Mouse (Mus musculus): ENCODE measurements around the gene Scarf1. TPM values are rescaled to one million over a fixed set of nuclear protein-coding genes. Genes with fewer than 3 reads are reported as not detected.

Gene Scarf1
- polyA plus RNA-seq, 1 experiment from 2014 or later = 2.7 TPM

DNA sequence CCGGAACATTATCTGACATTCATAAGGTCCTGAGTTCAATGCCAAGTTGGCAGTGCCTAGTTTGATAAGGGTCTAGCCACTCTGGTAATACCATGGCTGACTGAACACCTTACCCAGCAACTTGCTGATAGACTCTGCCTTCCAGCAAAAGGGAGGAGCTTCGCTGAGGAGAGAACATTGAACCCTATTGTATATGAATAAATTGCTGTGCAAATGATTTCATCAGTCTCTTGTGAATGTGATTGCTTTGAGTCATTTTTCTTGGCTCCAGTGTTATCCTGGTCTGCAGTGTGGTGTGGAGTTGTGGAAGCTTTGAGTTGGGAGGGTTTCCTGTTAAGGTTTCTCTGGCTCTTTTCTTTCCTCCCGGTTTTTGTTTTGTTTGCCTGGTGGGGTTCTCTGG lies 42.7 kb upstream of the Scarf1 start:
- no peak overlapping the region for H3K4me2 ChIP-seq (ENCODE audit: low read length)
- DNase-seq (ENCODE audit: low spot score) (no peak), ATAC-seq (no peak)
- H3K36me3 ChIP-seq (ENCODE audit: control insufficient read depth, insufficient read depth, low read length) = peaks cover 3% of the 10 kb centered on the region; the same call in 1 of the 2 replicates
- no peak overlapping the region for H3K4me3 ChIP-seq (ENCODE audit: low read depth, low read length)
- H3K4me1 ChIP-seq (ENCODE audit: control insufficient read depth, insufficient read depth, low read length) = no peaks in the 10 kb centered on the region
- H3K27ac ChIP-seq (ENCODE audit: low read depth, low read length) = no peak overlapping the region
- no peaks in the 10 kb centered on the region for H3K27me3 ChIP-seq (replicated peaks; ENCODE audit: control insufficient read depth, insufficient read depth, low read length)
- 83% methylated on average over 3 of the region's 3 CpGs for WGBS
- no peak overlapping the region for H3K9ac ChIP-seq (ENCODE audit: low read length)
- no peaks in the 10 kb centered on the region for H3K9me3 ChIP-seq (replicated peaks; ENCODE audit: control insufficient read depth, low read length)

DNA sequence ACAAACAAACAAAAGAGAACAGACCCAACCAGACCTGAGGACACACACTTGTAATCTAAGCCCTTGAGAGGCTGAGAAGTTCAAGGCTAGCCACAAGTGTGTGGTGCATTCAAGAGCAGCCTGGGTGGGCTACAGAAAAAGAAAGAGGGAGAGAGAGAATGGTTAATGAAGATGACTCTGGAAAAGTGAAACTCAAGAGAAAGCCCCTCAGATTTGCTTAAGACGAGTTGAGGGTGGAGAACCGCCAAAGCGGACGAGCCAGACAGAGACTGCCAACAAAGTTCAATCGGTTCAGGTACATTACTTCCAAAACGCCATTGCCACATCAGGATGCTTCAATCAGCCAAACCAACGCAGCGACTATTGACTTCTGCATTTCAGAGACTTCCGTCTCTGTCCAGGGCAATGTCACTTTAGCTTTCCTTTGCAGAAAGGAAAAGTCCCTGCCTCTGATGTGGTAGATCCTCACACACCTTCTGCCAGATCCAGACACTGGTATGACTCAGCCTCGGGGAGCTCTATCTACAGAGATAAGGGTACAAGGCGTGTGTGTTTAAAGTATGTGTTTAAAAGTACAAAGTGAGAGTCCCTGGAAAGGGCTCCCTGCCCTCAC lies 40.8 kb upstream of the Scarf1 start:
- 87% methylated on average over 11 of the region's 11 CpGs for WGBS
- H3K27ac ChIP-seq (ENCODE audit: low read depth, low read length) = no peak overlapping the region
- no peaks in the 10 kb centered on the region for H3K9me3 ChIP-seq (replicated peaks; ENCODE audit: control insufficient read depth, low read length)
- no peaks in the 10 kb centered on the region for H3K27me3 ChIP-seq (replicated peaks; ENCODE audit: control insufficient read depth, insufficient read depth, low read length)
- no peak for ATAC-seq
- no peak overlapping the region for H3K4me2 ChIP-seq (ENCODE audit: low read length)
- DNase-seq (ENCODE audit: low spot score) = no peak
- no peaks in the 10 kb centered on the region for H3K36me3 ChIP-seq (ENCODE audit: control insufficient read depth, insufficient read depth, low read length)
- no peak overlapping the region for H3K4me3 ChIP-seq (ENCODE audit: low read depth, low read length)
- H3K9ac ChIP-seq (ENCODE audit: low read length) = no peak overlapping the region
- no peaks in the 10 kb centered on the region for H3K4me1 ChIP-seq (ENCODE audit: control insufficient read depth, insufficient read depth, low read length)

GRCm38 (mm10) chr11:75473376-75473775 lies 40.0 kb upstream of the Scarf1 start:
- 64% methylated on average over 7 of the region's 7 CpGs for WGBS

DNA sequence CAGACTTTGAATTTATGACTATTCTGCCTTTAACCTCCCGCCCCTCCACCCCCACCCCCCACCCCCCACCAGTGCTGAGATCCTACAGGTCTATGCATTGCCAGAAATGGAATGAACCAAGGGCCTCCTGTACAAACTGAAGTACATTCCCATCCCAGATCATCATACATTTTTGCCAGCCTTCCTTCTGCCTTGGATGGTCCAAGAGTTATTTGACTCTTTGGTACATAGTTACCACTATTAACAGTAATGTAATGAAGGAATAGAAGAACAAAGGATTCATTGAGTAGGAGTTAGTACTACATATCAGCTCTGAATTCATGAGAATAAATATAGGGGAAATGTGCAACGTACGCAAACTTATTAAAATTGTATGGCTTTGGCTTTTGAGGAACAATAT lies 27.1 kb upstream of the Scarf1 start:
- H3K27ac ChIP-seq (ENCODE audit: low read depth, low read length) = no peak overlapping the region
- peak overlapping the region; percentile 98; the same call in 1 of the 2 replicates for H3K4me3 ChIP-seq (ENCODE audit: low read depth, low read length)
- WGBS = 24% methylated on average over 3 of the region's 3 CpGs
- DNase-seq (ENCODE audit: low spot score) (no peak), ATAC-seq (peak; percentile 42)
- peaks cover 20% of the 10 kb centered on the region for H3K36me3 ChIP-seq (ENCODE audit: control insufficient read depth, insufficient read depth, low read length)
- H3K9me3 ChIP-seq (replicated peaks; ENCODE audit: control insufficient read depth, low read length) = no peaks in the 10 kb centered on the region
- peaks cover 8% of the 10 kb centered on the region for H3K4me1 ChIP-seq (ENCODE audit: control insufficient read depth, insufficient read depth, low read length)
- H3K27me3 ChIP-seq (replicated peaks; ENCODE audit: control insufficient read depth, insufficient read depth, low read length) = no peaks in the 10 kb centered on the region
- H3K9ac ChIP-seq (ENCODE audit: low read length) = no peak overlapping the region
- peak overlapping the region; percentile 36; the same call in 1 of the 2 replicates for H3K4me2 ChIP-seq (ENCODE audit: low read length)

More at GRCm38 (mm10) chr11:75473376-75473775, 40.0 kb upstream of the Scarf1 start:
- no peak overlapping the region for H3K27ac ChIP-seq (ENCODE audit: low read depth, low read length)
- H3K4me2 ChIP-seq (ENCODE audit: low read length) = no peak overlapping the region
- no peaks in the 10 kb centered on the region for H3K9me3 ChIP-seq (replicated peaks; ENCODE audit: control insufficient read depth, low read length)
- no peak overlapping the region for H3K9ac ChIP-seq (ENCODE audit: low read length)
- no peaks in the 10 kb centered on the region for H3K36me3 ChIP-seq (ENCODE audit: control insufficient read depth, insufficient read depth, low read length)
- no peaks in the 10 kb centered on the region for H3K27me3 ChIP-seq (replicated peaks; ENCODE audit: control insufficient read depth, insufficient read depth, low read length)
- no peak overlapping the region for H3K4me3 ChIP-seq (ENCODE audit: low read depth, low read length)
- H3K4me1 ChIP-seq (ENCODE audit: control insufficient read depth, insufficient read depth, low read length) = no peaks in the 10 kb centered on the region
- ATAC-seq (no peak), DNase-seq (ENCODE audit: low spot score) (no peak)

- Histone ChIP-seq H3K4me1 (ENCODE audit: control insufficient read depth, insufficient read depth, low read length) (peaks cover 8% of the 10 kb centered on the region), H3K36me3 (ENCODE audit: control insufficient read depth, insufficient read depth, low read length) (peaks cover 26% of the 10 kb centered on the region), H3K4me2 (ENCODE audit: low read length) (peak within 1 kb of the TSS; percentile 96), H3K27ac (ENCODE audit: low read depth, low read length) (peak within 1 kb of the TSS; percentile 61; the same call in 1 of the 2 replicates), H3K9ac (ENCODE audit: low read length) (peak within 1 kb of the TSS; percentile 92), H3K4me3 (ENCODE audit: low read depth, low read length) (peak within 1 kb of the TSS; percentile 98), H3K27me3 (replicated peaks; ENCODE audit: control insufficient read depth, insufficient read depth, low read length) (no peaks in the 10 kb centered on the region), H3K9me3 (replicated peaks; ENCODE audit: control insufficient read depth, low read length) (no peaks in the 10 kb centered on the region)
- peak; percentile 100 for ATAC-seq
- under 1% methylated on average over 51 of the region's 52 CpGs for WGBS
- DNase-seq (ENCODE audit: low spot score) = peak; percentile 99
These were observed 26.6 kb upstream of the Scarf1 start, which contains the start of gene Prpf8 for GRCm38 (mm10) chr11:75486601-75487285. Prpf8 (plus strand) TSS chr11:75486816.

- WGBS = 49% methylated on average over 6 of the region's 6 CpGs
- peaks cover 33% of the 10 kb centered on the region for H3K36me3 ChIP-seq (ENCODE audit: control insufficient read depth, insufficient read depth, low read length)
- no peaks in the 10 kb centered on the region for H3K9me3 ChIP-seq (replicated peaks; ENCODE audit: control insufficient read depth, low read length)
- H3K27me3 ChIP-seq (replicated peaks; ENCODE audit: control insufficient read depth, insufficient read depth, low read length) = no peaks in the 10 kb centered on the region
- peaks cover 8% of the 10 kb centered on the region for H3K4me1 ChIP-seq (ENCODE audit: control insufficient read depth, insufficient read depth, low read length)
- peak overlapping the region; percentile 96 for H3K4me2 ChIP-seq (ENCODE audit: low read length)
- H3K4me3 ChIP-seq (ENCODE audit: low read depth, low read length) = peak overlapping the region; percentile 98
- peak overlapping the region; percentile 92 for H3K9ac ChIP-seq (ENCODE audit: low read length)
- DNase-seq (ENCODE audit: low spot score) (no peak), ATAC-seq (no peak)
- H3K27ac ChIP-seq (ENCODE audit: low read depth, low read length) = no peak overlapping the region
These were observed 25.8 kb upstream of the Scarf1 start for GRCm38 (mm10) chr11:75487496-75487895.

GRCm38 (mm10) chr11:75494296-75495049 lies 18.9 kb upstream of the Scarf1 start:
- H3K9ac ChIP-seq (ENCODE audit: low read length) = no peak overlapping the region

DNA sequence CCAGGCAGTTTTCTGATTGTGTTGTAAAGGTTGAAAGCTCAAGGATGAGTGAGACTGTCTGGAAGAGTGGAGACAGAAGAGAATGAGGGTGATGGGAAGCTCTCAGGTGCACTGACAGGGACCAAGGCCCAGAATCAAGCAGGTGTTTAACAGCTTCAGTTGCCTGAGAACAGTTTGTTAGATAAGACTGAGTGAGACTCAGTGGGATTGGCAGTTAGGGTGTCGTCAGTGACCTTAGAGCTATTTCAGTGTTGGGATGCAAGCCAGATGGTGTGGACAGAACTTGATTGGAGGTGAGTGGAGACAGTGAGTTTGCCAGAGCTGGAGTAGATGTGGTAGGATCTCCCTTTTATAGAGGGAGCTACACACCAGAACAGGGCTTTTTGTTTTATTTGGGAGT lies 15.2 kb upstream of the Scarf1 start:
- H3K9me3 ChIP-seq (replicated peaks; ENCODE audit: control insufficient read depth, low read length) = no peaks in the 10 kb centered on the region
- WGBS = 81% methylated on average over 1 of the region's 1 CpGs

More at GRCm38 (mm10) chr11:75494296-75495049, 18.9 kb upstream of the Scarf1 start:
- H3K36me3 ChIP-seq (ENCODE audit: control insufficient read depth, insufficient read depth, low read length) = peaks cover 100% of the 10 kb centered on the region
- H3K4me1 ChIP-seq (ENCODE audit: control insufficient read depth, insufficient read depth, low read length) = no peaks in the 10 kb centered on the region
- H3K9me3 ChIP-seq (replicated peaks; ENCODE audit: control insufficient read depth, low read length) = no peaks in the 10 kb centered on the region
- no peak overlapping the region for H3K4me3 ChIP-seq (ENCODE audit: low read depth, low read length)
- no peak overlapping the region for H3K27ac ChIP-seq (ENCODE audit: low read depth, low read length)
- H3K27me3 ChIP-seq (replicated peaks; ENCODE audit: control insufficient read depth, insufficient read depth, low read length) = no peaks in the 10 kb centered on the region
- ATAC-seq = no peak
- 95% methylated on average over 10 of the region's 10 CpGs for WGBS
- H3K4me2 ChIP-seq (ENCODE audit: low read length) = no peak overlapping the region
- DNase-seq (ENCODE audit: low spot score) = no peak

More for the DNA sequence above, 15.2 kb upstream of the Scarf1 start:
- Histone ChIP-seq H3K9ac (ENCODE audit: low read length) (no peak overlapping the region), H3K36me3 (ENCODE audit: control insufficient read depth, insufficient read depth, low read length) (peaks cover 100% of the 10 kb centered on the region), H3K4me1 (ENCODE audit: control insufficient read depth, insufficient read depth, low read length) (no peaks in the 10 kb centered on the region), H3K4me3 (ENCODE audit: low read depth, low read length) (no peak overlapping the region), H3K27me3 (replicated peaks; ENCODE audit: control insufficient read depth, insufficient read depth, low read length) (no peaks in the 10 kb centered on the region), H3K4me2 (ENCODE audit: low read length) (no peak overlapping the region), H3K27ac (ENCODE audit: low read depth, low read length) (no peak overlapping the region)
- DNase-seq (ENCODE audit: low spot score) (no peak), ATAC-seq (no peak)

Data from forebrain, embryonic 14.5 days (tissue).